Mouse (Mus musculus): ENCODE measurements around the gene Olfr1442. TPM values are rescaled to one million over a fixed set of nuclear protein-coding genes. Genes with fewer than 3 reads are reported as not detected.
"Not testable (repeated sequence)": the region's sequence is repeated elsewhere in the genome, so short reads cannot be mapped to it uniquely, and the experiment has no call there.

Olfr1442 gene
- not detected in 2 replicates for polyA plus RNA-seq (2015; fragmentation: Nextera tagmentation; extraction: Ambion mirVana)

- no peak within 1 kb of the TSS for H3K9ac ChIP-seq
- H3K4me2 ChIP-seq = no peak within 1 kb of the TSS
- H3K36me3 ChIP-seq = no peaks in the 10 kb centered on the region
- no peaks in the 10 kb centered on the region for H3K4me1 ChIP-seq (replicated peaks)
- H3K4me3 ChIP-seq = no peak within 1 kb of the TSS
- H3K27me3 ChIP-seq = no peaks in the 10 kb centered on the region
- H3K9me3 ChIP-seq = no peaks in the 10 kb centered on the region
- ATAC-seq (ENCODE audit: low read depth) = no peak
- no peak within 1 kb of the TSS for H3K27ac ChIP-seq (replicated peaks)
Measured at GRCm38 (mm10) chr19:12670139-12670538, at the start of gene Olfr1442. Olfr1442 (plus strand) TSS chr19:12670439.

- 89% methylated on average over 4 of the region's 4 CpGs for WGBS
- no peak within 1 kb of the TSS for H3K27ac ChIP-seq (replicated peaks)
- H3K27me3 ChIP-seq = no peaks in the 10 kb centered on the region
- no peak within 1 kb of the TSS for H3K4me2 ChIP-seq
- no peak within 1 kb of the TSS for H3K4me3 ChIP-seq
- H3K9ac ChIP-seq = no peak within 1 kb of the TSS
- no peaks in the 10 kb centered on the region for H3K4me1 ChIP-seq (replicated peaks)
- H3K9me3 ChIP-seq = no peaks in the 10 kb centered on the region
- no peak for ATAC-seq (ENCODE audit: low read depth)
- no peaks in the 10 kb centered on the region for H3K36me3 ChIP-seq
Measured at GRCm38 (mm10) chr19:12633176-12633575, 37.1 kb upstream of the Olfr1442 start, which contains the start of gene Glyat. Glyat (plus strand) TSS chr19:12633308.

GRCm38 (mm10) chr19:12634259-12634658 is 36.0 kb upstream of the Olfr1442 start:
- H3K4me3 ChIP-seq = no peak overlapping the region
- H3K27me3 ChIP-seq = no peaks in the 10 kb centered on the region
- H3K9me3 ChIP-seq = no peaks in the 10 kb centered on the region
- H3K36me3 ChIP-seq = no peaks in the 10 kb centered on the region
- 90% methylated on average over 3 of the region's 3 CpGs for WGBS
- no peak overlapping the region for H3K9ac ChIP-seq
- H3K4me2 ChIP-seq = no peak overlapping the region
- no peak for ATAC-seq (ENCODE audit: low read depth)
- no peak overlapping the region for H3K27ac ChIP-seq (replicated peaks)
- H3K4me1 ChIP-seq (replicated peaks) = no peaks in the 10 kb centered on the region

- Histone ChIP-seq H3K9ac (no peak overlapping the region), H3K4me1 (replicated peaks) (no peaks in the 10 kb centered on the region), H3K27ac (replicated peaks) (no peak overlapping the region), H3K9me3 (no peaks in the 10 kb centered on the region), H3K4me2 (no peak overlapping the region), H3K27me3 (no peaks in the 10 kb centered on the region), H3K36me3 (no peaks in the 10 kb centered on the region), H3K4me3 (no peak overlapping the region)
- ATAC-seq (ENCODE audit: low read depth) = no peak
- WGBS = 88% methylated on average over 4 of the region's 4 CpGs
Measured at GRCm38 (mm10) chr19:12634963-12635362, 35.3 kb upstream of the Olfr1442 start.

GRCm38 (mm10) chr19:12636863-12637262 is 33.4 kb upstream of the Olfr1442 start:
- WGBS = 77% methylated on average over 3 of the region's 3 CpGs
- no peak for ATAC-seq (ENCODE audit: low read depth)
- no peaks in the 10 kb centered on the region for H3K9me3 ChIP-seq
- no peak overlapping the region for H3K4me3 ChIP-seq
- no peaks in the 10 kb centered on the region for H3K4me1 ChIP-seq (replicated peaks)
- H3K27me3 ChIP-seq = no peaks in the 10 kb centered on the region
- H3K36me3 ChIP-seq = no peaks in the 10 kb centered on the region
- no peak overlapping the region for H3K4me2 ChIP-seq
- no peak overlapping the region for H3K27ac ChIP-seq (replicated peaks)
- no peak overlapping the region for H3K9ac ChIP-seq

- H3K4me1 ChIP-seq (replicated peaks) = no peaks in the 10 kb centered on the region
- no peak overlapping the region for H3K27ac ChIP-seq (replicated peaks)
- no peak overlapping the region for H3K4me3 ChIP-seq
- H3K4me2 ChIP-seq = no peak overlapping the region
- WGBS = 74% methylated on average over 1 of the region's 1 CpGs
- no peak for ATAC-seq (ENCODE audit: low read depth)
- no peaks in the 10 kb centered on the region for H3K27me3 ChIP-seq
- no peaks in the 10 kb centered on the region for H3K36me3 ChIP-seq
- no peak overlapping the region for H3K9ac ChIP-seq
- no peaks in the 10 kb centered on the region for H3K9me3 ChIP-seq
Measured at GRCm38 (mm10) chr19:12638049-12638448, 32.2 kb upstream of the Olfr1442 start.

GRCm38 (mm10) chr19:12649511-12649910 is 20.7 kb upstream of the Olfr1442 start:
- no peak overlapping the region for H3K9ac ChIP-seq
- no peaks in the 10 kb centered on the region for H3K9me3 ChIP-seq
- no peaks in the 10 kb centered on the region for H3K36me3 ChIP-seq
- H3K27me3 ChIP-seq = no peaks in the 10 kb centered on the region
- H3K4me2 ChIP-seq = no peak overlapping the region
- H3K4me1 ChIP-seq (replicated peaks) = no peaks in the 10 kb centered on the region
- H3K27ac ChIP-seq (replicated peaks) = no peak overlapping the region
- H3K4me3 ChIP-seq = no peak overlapping the region
- no peak for ATAC-seq (ENCODE audit: low read depth)

- Histone ChIP-seq H3K27ac (replicated peaks) (no peak overlapping the region), H3K9me3 (peaks cover 6% of the 10 kb centered on the region; the same call in 1 of the 2 replicates), H3K4me3 (no peak overlapping the region), H3K27me3 (no peaks in the 10 kb centered on the region), H3K4me2 (no peak overlapping the region), H3K4me1 (replicated peaks) (no peaks in the 10 kb centered on the region), H3K9ac (no peak overlapping the region), H3K36me3 (no peaks in the 10 kb centered on the region)
- no peak for ATAC-seq (ENCODE audit: low read depth)
- 70% methylated on average over 1 of the region's 1 CpGs for WGBS
Measured at GRCm38 (mm10) chr19:12666156-12666555, 4.1 kb upstream of the Olfr1442 start.

- not testable (repeated sequence) for H3K9ac ChIP-seq; ATAC-seq (ENCODE audit: low read depth)
- 94% methylated on average over 3 of the region's 3 CpGs for WGBS
Measured at GRCm38 (mm10) chr19:12668601-12669000, 1.6 kb upstream of the Olfr1442 start.

GRCm38 (mm10) chr19:12671051-12671450 is 812 bp downstream of the Olfr1442 start:
- no peaks in the 10 kb centered on the region for H3K36me3 ChIP-seq
- WGBS = 89% methylated on average over 4 of the region's 4 CpGs
- H3K4me3 ChIP-seq = no peak overlapping the region
- no peak overlapping the region for H3K9ac ChIP-seq
- no peaks in the 10 kb centered on the region for H3K27me3 ChIP-seq
- no peak overlapping the region for H3K27ac ChIP-seq (replicated peaks)
- no peaks in the 10 kb centered on the region for H3K4me1 ChIP-seq (replicated peaks)
- H3K9me3 ChIP-seq = no peaks in the 10 kb centered on the region
- ATAC-seq (ENCODE audit: low read depth) = no peak
- no peak overlapping the region for H3K4me2 ChIP-seq

More at GRCm38 (mm10) chr19:12668601-12669000, 1.6 kb upstream of the Olfr1442 start:
- H3K4me1 ChIP-seq (replicated peaks); H3K27ac ChIP-seq (replicated peaks); H3K9me3 ChIP-seq; H3K4me3 ChIP-seq; H3K4me2 ChIP-seq; H3K36me3 ChIP-seq; H3K27me3 ChIP-seq: not testable (repeated sequence)

- Histone ChIP-seq H3K36me3 (no peaks in the 10 kb centered on the region), H3K27me3 (no peaks in the 10 kb centered on the region), H3K4me1 (replicated peaks) (no peaks in the 10 kb centered on the region), H3K4me2 (no peak within 1 kb of the TSS), H3K9me3 (no peaks in the 10 kb centered on the region), H3K9ac (no peak within 1 kb of the TSS), H3K4me3 (no peak within 1 kb of the TSS), H3K27ac (replicated peaks) (no peak within 1 kb of the TSS)
- WGBS = 74% methylated on average over 3 of the region's 3 CpGs
- ATAC-seq (ENCODE audit: low read depth) = no peak
Measured at GRCm38 (mm10) chr19:12677812-12678211, 7.6 kb downstream of the Olfr1442 start, which contains the start of gene Olfr1443. Olfr1443 (plus strand) TSS chr19:12678112.

- Histone ChIP-seq H3K4me1 (replicated peaks) (no peaks in the 10 kb centered on the region), H3K27ac (replicated peaks) (no peak overlapping the region), H3K9ac (no peak overlapping the region), H3K4me2 (no peak overlapping the region), H3K9me3 (no peaks in the 10 kb centered on the region), H3K4me3 (no peak overlapping the region), H3K36me3 (no peaks in the 10 kb centered on the region), H3K27me3 (no peaks in the 10 kb centered on the region)
- no peak for ATAC-seq (ENCODE audit: low read depth)
Measured at GRCm38 (mm10) chr19:12684638-12685037, 14.4 kb downstream of the Olfr1442 start.

GRCm38 (mm10) chr19:12685231-12685630 is 15.0 kb downstream of the Olfr1442 start:
- no peak overlapping the region for H3K4me2 ChIP-seq
- H3K4me3 ChIP-seq = no peak overlapping the region
- H3K9ac ChIP-seq = no peak overlapping the region
- H3K36me3 ChIP-seq = no peaks in the 10 kb centered on the region
- H3K9me3 ChIP-seq = no peaks in the 10 kb centered on the region
- no peak overlapping the region for H3K27ac ChIP-seq (replicated peaks)
- no peak for ATAC-seq (ENCODE audit: low read depth)
- no peaks in the 10 kb centered on the region for H3K27me3 ChIP-seq
- H3K4me1 ChIP-seq (replicated peaks) = no peaks in the 10 kb centered on the region
